Mouse (Mus musculus) neural tube, embryonic 14.5 days (tissue): ENCODE results near the gene Prr5. TPM values are rescaled to one million over a fixed set of nuclear protein-coding genes. Genes with fewer than 3 reads are reported as not detected.

ENCODE experiments used
- ATAC-seq: fragments of 200-750 bp; cut with Nextera tagmentation; 2 replicates; pipeline ENCODE4 v1.8.0; 2017; ENCODE audit warnings: low read depth, mild to moderate bottlenecking, moderate TSS enrichment, moderate library complexity
- H3K27ac ChIP-seq: fragments of 300-500 bp; sonication (generic); 2 replicates; pipeline ENCODE4 v1.5.1; 2014; ENCODE audit warnings: low read depth, mild to moderate bottlenecking, control low read depth, low read length, moderate library complexity, mixed read lengths
- H3K27me3 ChIP-seq: fragments of 300-500 bp; sonication (generic); 2 replicates; pipeline ENCODE4 v1.6.1; 2014; ENCODE audit warnings: low read length; ENCODE audit not compliant: control insufficient read depth, insufficient read depth
- H3K36me3 ChIP-seq: fragments of 300-500 bp; sonication (generic); 2 replicates; pipeline ENCODE4 v1.6.1; 2014; ENCODE audit warnings: low read length, mixed read lengths; ENCODE audit not compliant: control insufficient read depth, insufficient read depth
- H3K4me1 ChIP-seq: fragments of 300-500 bp; sonication (generic); 2 replicates; pipeline ENCODE4 v1.6.1; 2014; ENCODE audit warnings: low read length; ENCODE audit not compliant: control insufficient read depth, insufficient read depth
- H3K4me2 ChIP-seq: fragments of 300-500 bp; sonication (generic); 2 replicates; pipeline ENCODE4 v1.6.1; 2014; ENCODE audit warnings: mild to moderate bottlenecking, low read depth, low read length, control low read depth
- H3K4me3 ChIP-seq: fragments of 300-500 bp; sonication (generic); 2 replicates; pipeline ENCODE4 v1.5.1; 2014; ENCODE audit warnings: low read depth, low read length, control low read depth, mixed read lengths
- H3K9ac ChIP-seq: fragments of 300-500 bp; sonication (generic); replicated peaks from 2 replicates; pipeline ENCODE4 v1.6.1; 2014; ENCODE audit warnings: low read depth, mild to moderate bottlenecking, control low read depth, low read length, mixed read lengths
- H3K9me3 ChIP-seq: fragments of 300-500 bp; sonication (generic); 2 replicates; pipeline ENCODE4 v1.6.1; 2016; ENCODE audit warnings: low read length; ENCODE audit not compliant: control insufficient read depth
- WGBS: fragments of 180-500 bp; shearing (Covaris S2); extraction: QIAGEN DNeasy Blood & Tissue Kit; methylation state at CpG from one replicate; pipeline ENCODE4 v1.1.7; 2014; 5-methylcytosine and 5-hydroxymethylcytosine counted together
- polyA plus RNA-seq: library from polyadenylated mRNA; unstranded; fragments of >200 nt; fragmentation: Nextera tagmentation; extraction: Ambion mirVana; gene quantifications from 2 replicates; pipeline ENCODE4 v1.2.1, GENCODE M21; 2014

Prr5 gene
- polyA plus RNA-seq, 1 experiment from 2014 or later, result 27.9 TPM

DNA sequence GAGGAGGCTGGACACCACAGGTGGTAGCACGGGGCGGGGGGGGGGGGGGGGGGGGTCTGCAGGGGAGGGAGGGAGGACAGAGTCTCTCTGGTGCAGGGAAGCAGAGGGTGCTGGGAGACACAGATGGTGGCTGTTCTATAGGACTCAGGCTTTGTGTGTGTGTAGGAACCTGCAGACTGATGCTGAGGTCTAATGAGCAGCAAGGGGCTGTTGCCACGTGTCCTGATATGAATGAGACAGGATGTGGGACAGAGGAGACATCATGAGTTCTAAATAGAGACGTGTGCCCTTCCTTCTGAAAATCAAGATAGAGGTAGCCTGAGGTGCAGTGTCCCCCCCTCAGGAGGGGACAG lies 67.5 kb downstream of the Prr5 start:
- Histone ChIP-seq H3K9ac (no peak overlapping the region), H3K9me3 (no peaks in the 10 kb centered on the region), H3K4me3 (no peak overlapping the region), H3K36me3 (no peaks in the 10 kb centered on the region), H3K4me2 (no peak overlapping the region), H3K27ac (peak overlapping the region; percentile 29; the same call in 1 of the 2 replicates), H3K27me3 (no peaks in the 10 kb centered on the region), H3K4me1 (0 out of 2 replicates have a peak, but pooled peaks cover 9% of the 10 kb centered on the region)
- WGBS, result 29% methylated on average over 2 of the region's 4 CpGs
- ATAC-seq, result no peak

DNA sequence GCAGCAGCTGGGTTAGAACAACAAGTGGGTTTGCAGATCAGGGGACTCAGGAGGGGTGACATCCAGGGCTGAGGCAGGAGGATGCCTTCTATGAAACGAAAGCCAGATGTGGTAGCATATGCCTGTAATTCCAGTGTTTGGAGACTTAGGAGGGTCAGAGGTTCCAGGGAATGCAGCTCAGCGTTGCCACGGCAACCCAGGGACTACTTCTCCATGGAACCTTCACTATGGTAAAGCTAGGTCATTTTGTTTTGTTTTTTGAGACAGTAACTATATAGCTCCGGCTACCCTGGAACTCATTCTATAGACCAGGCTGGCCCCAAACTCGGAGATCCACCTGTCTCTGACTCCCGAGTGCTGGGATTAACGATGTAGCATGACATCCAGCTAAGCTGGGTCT lies 68.8 kb downstream of the Prr5 start:
- no peaks in the 10 kb centered on the region for H3K27me3 ChIP-seq
- H3K4me1 ChIP-seq, result 0 out of 2 replicates have a peak, but pooled peaks cover 6% of the 10 kb centered on the region
- no peaks in the 10 kb centered on the region for H3K36me3 ChIP-seq
- H3K4me2 ChIP-seq, result no peak overlapping the region
- 87% methylated on average over 7 of the region's 7 CpGs for WGBS
- H3K9me3 ChIP-seq, result no peaks in the 10 kb centered on the region
- no peak overlapping the region for H3K4me3 ChIP-seq
- H3K9ac ChIP-seq, result no peak overlapping the region
- no peak for ATAC-seq
- no peak overlapping the region for H3K27ac ChIP-seq

DNA sequence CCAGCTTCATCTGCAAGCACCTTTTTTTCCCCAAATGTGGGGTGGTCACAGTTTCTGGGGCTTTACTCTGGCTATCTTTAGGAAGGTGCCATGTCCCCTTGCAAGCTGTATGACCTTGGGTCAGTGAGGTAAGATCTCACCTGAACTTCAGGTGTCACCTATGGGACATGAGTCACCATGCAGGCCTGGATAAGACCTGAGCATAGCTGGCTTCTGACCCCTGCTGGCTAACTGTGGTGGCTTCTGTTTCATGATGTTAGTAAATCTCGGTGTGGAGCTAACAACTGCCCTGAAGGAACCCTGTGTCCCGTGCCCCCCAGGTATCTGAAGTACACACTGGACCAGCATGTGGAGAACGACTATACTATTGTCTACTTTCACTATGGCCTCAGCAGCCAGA lies 72.2 kb downstream of the Prr5 start:
- Histone ChIP-seq H3K4me1 (0 out of 2 replicates have a peak, but pooled peaks cover 2% of the 10 kb centered on the region), H3K36me3 (no peaks in the 10 kb centered on the region), H3K9ac (no peak overlapping the region), H3K4me2 (no peak overlapping the region), H3K9me3 (no peaks in the 10 kb centered on the region), H3K27ac (no peak overlapping the region), H3K4me3 (no peak overlapping the region), H3K27me3 (no peaks in the 10 kb centered on the region)
- no peak for ATAC-seq
- 81% methylated on average over 3 of the region's 3 CpGs for WGBS

DNA sequence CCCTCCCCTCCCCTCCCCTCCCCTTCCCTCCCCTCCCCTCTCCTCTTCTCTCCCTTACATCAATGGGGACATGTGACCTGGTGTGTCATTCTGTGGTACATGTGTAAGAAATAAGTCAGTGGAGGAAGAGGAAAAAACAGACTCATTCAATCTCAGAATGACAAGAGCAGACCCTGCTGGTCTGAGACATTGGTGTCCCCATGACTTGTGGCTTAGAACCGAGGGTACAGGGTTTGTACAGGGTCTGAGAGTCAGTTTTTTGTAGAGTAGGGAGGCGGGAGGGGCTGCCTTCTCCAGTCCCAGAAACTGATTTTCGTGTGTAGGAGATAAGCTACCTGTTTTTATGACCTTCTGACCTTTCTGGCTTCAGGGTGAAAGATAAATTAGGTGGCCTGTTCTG lies 73.9 kb downstream of the Prr5 start:
- no peak for ATAC-seq
- no peak overlapping the region for H3K4me2 ChIP-seq

GRCm38 (mm10) chr15:84744308-84744707 lies 74.9 kb downstream of the Prr5 start:
- Histone ChIP-seq H3K36me3 (no peaks in the 10 kb centered on the region), H3K4me3 (no peak overlapping the region), H3K4me2 (no peak overlapping the region), H3K4me1 (no peaks in the 10 kb centered on the region), H3K9ac (no peak overlapping the region), H3K27ac (no peak overlapping the region), H3K9me3 (no peaks in the 10 kb centered on the region), H3K27me3 (no peaks in the 10 kb centered on the region)
- no peak for ATAC-seq
- whole genome bisulfite sequencing, result 22% methylated on average over 2 of the region's 2 CpGs

More for the DNA sequence above, 73.9 kb downstream of the Prr5 start:
- 20% methylated on average over 3 of the region's 3 CpGs for WGBS
- H3K36me3 ChIP-seq, result no peaks in the 10 kb centered on the region
- H3K4me3 ChIP-seq, result no peak overlapping the region
- H3K27me3 ChIP-seq, result no peaks in the 10 kb centered on the region
- no peak overlapping the region for H3K9ac ChIP-seq
- H3K9me3 ChIP-seq, result no peaks in the 10 kb centered on the region
- H3K27ac ChIP-seq, result no peak overlapping the region
- H3K4me1 ChIP-seq, result no peaks in the 10 kb centered on the region

DNA sequence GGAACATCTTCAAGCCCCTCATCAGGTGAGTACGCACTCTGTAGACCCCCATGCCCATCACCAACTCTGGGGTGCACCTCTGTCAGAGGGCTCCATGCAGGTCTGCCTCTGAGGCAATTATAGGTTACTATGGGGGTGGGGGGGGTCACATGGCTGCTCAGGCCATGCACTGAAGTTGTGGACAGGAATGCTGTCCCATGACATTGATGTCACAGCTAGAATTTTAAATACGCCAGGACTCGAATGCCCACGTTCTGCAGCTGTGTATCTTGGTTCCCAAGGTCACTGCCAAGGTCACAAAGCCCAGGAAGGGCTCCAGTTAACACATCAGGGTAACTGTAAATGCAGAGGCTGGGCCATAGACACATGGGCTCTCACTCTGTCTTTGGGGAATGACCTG lies 76.4 kb downstream of the Prr5 start:
- Histone ChIP-seq H3K9me3 (no peaks in the 10 kb centered on the region), H3K4me3 (no peak overlapping the region), H3K27me3 (no peaks in the 10 kb centered on the region), H3K9ac (no peak overlapping the region), H3K4me1 (no peaks in the 10 kb centered on the region), H3K4me2 (no peak overlapping the region), H3K36me3 (no peaks in the 10 kb centered on the region), H3K27ac (no peak overlapping the region)
- WGBS, result 89% methylated on average over 4 of the region's 4 CpGs
- ATAC-seq, result no peak

Other genes with a start within 250 kb of the Prr5 start
- gene Shisal1, start 222.5 kb upstream of the Prr5 start, polyA plus RNA-seq, result 5.5 and 11.9 TPM in 2 replicates
- 27.6 and 41.1 TPM in 2 replicates for gene Rtl6, start 111.8 kb upstream of the Prr5 start, polyA plus RNA-seq
- 2.5 and 2.8 TPM in 2 replicates for gene Arhgap8, start 50.4 kb downstream of the Prr5 start, polyA plus RNA-seq
- 9.2 and 12.5 TPM in 2 replicates for gene Phf21b, start 186.4 kb downstream of the Prr5 start, polyA plus RNA-seq